Mouse (Mus musculus) heart, embryonic 10.5 days (tissue): ENCODE results near the gene Rpl38. TPM values are rescaled to one million over a fixed set of nuclear protein-coding genes. Genes with fewer than 3 reads are reported as not detected.

Experiments
- DNase-seq: peaks from one replicate; pipeline ENCODE4 v3.0.0-alpha.2; 2017; ENCODE audit warnings: low spot score
- H3K27ac ChIP-seq: fragments of 300-500 bp; sonication (generic); 2 replicates; pipeline ENCODE4 v1.5.1; 2016; ENCODE audit warnings: mild to moderate bottlenecking
- H3K27me3 ChIP-seq: fragments of 300-500 bp; sonication (generic); 2 replicates; pipeline ENCODE4 v1.6.1; 2016; ENCODE audit warnings: mild to moderate bottlenecking; ENCODE audit not compliant: poor library complexity, insufficient read depth, severe bottlenecking
- H3K36me3 ChIP-seq: fragments of 300-500 bp; sonication (generic); 2 replicates; pipeline ENCODE4 v1.6.1; 2016; ENCODE audit warnings: mild to moderate bottlenecking, moderate library complexity
- H3K4me1 ChIP-seq: fragments of 300-500 bp; sonication (generic); 2 replicates; pipeline ENCODE4 v1.6.1; 2016; ENCODE audit warnings: mild to moderate bottlenecking
- H3K4me3 ChIP-seq: fragments of 300-500 bp; sonication (generic); 2 replicates; pipeline ENCODE4 v1.5.1; 2016; ENCODE audit warnings: mild to moderate bottlenecking, moderate library complexity
- H3K9me3 ChIP-seq: fragments of 300-500 bp; sonication (generic); 2 replicates; pipeline ENCODE4 v1.6.1; 2016; ENCODE audit warnings: mild to moderate bottlenecking, moderate library complexity
- WGBS: fragments of 180-500 bp; shearing (Covaris S2); methylation state at CpG from one replicate; pipeline ENCODE4 v1.1.7; 2016; 5-methylcytosine and 5-hydroxymethylcytosine counted together
- polyA plus RNA-seq: library from polyadenylated mRNA; unstranded; fragments of >200 nt; fragmentation: Nextera tagmentation; extraction: Ambion mirVana; gene quantifications from 2 replicates; pipeline ENCODE4 v1.2.1, GENCODE M21; 2016

Rpl38 gene
- polyA plus RNA-seq: 789 and 902 TPM in 2 replicates

DNA sequence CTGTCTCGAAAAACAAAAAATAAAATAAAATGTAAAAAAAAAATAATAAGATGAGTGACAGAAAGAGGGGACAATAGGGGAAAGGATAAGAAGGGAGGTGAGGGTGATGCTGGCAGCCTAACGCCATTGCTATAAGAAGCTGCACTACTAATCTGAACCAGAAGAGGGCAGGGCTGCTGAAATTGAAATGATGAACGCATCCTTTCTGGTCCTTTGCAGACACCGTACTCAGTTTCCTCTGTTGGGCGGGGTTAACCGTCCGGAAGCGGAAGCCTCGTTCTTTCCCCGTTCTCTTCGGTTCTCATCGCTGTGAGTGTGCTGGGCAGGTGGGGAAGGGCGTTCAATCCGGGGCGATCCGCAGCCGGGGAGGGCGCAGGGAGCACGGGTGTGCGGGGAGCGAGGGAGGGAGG, at the start of gene Rpl38:
Gene Rpl38 (plus strand): TSS at position 224 of the 410 bp plus-strand sequence.
- WGBS: under 1% methylated on average over 20 of the region's 21 CpGs
- Histone ChIP-seq H3K4me3 (peak within 1 kb of the TSS; percentile 95), H3K27me3 (peaks cover 23% of the 10 kb centered on the region), H3K36me3 (peaks cover 33% of the 10 kb centered on the region), H3K4me1 (peaks cover 17% of the 10 kb centered on the region), H3K9me3 (no peaks in the 10 kb centered on the region), H3K27ac (peak within 1 kb of the TSS; percentile 95)
- DNase-seq: peak; percentile 96

DNA sequence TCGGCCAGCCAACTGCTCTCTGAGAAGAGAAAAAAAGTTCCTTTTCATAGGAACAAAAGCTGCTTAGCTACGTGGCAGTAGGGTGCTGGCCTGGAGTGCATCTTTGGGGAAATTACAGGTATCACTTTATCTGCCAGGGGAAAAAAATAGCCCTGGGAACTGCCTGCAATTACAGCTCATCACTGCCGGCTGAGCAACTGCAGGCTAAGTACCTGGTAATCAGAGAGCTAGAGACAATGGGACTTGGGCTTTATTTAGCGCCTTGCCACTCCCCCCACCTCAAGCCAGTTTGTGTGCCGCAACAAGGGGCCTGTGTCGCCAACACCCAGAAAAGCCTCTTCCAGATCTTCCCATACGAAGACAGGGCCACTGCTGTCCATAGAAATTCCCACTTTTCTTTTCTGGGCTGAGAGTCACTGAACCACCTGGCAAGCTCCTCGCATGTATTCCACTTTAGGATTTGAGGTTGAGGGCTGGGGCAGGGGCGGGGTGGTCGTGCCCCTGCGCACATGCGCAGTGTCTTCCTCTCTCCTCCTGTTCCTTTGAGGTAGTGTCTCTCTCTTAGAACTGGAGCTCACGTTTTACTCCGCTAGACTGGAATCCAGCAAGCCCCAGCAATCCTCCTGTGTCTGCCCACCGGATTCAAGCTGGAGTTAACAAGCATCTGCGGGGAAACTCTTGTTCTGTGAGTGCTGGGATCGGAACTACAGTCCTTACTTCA, 49.5 kb upstream of the Rpl38 start:
- H3K4me3 ChIP-seq: 0 out of 2 replicates have a peak overlapping the region, but pooled peaks have one; percentile 10
- H3K27ac ChIP-seq: peak overlapping the region; percentile 32; the same call in 1 of the 2 replicates
- no peaks in the 10 kb centered on the region for H3K9me3 ChIP-seq
- no peaks in the 10 kb centered on the region for H3K36me3 ChIP-seq
- peaks cover 9% of the 10 kb centered on the region; the same call in 1 of the 2 replicates for H3K4me1 ChIP-seq
- DNase-seq: no peak
- 38% methylated on average over 17 of the region's 17 CpGs for WGBS
- no peaks in the 10 kb centered on the region for H3K27me3 ChIP-seq

DNA sequence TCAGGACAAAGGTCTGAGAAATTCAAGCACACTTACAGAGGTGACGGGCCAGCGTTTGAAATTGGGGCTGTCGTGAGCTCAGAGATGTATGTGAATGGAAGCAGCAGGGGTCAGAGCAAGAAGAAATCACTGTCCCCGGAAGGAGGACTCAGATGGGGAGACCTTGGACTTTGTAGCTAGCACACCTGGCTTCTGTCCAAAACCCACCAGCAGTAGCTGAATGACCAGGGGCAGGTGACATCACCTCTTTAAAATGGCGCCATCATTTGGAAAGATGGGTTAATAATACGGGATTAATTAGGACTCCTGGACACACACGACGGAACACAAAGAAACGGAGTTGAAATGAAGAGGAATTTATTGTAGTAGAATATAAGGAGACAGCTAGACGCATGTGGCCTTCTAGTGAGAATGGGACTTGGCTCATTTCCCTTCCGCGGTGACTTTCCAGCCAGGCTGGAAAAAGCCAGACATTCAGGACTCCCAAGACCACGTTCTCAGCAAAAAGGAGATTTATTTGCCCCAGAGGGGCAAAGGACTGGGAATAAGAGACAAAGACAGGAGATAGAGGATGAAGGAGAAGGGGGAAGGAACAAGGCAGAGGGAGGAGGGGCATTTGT, 42.1 kb upstream of the Rpl38 start:
- H3K4me1 ChIP-seq: no peaks in the 10 kb centered on the region; the same call in 1 of the 2 replicates
- H3K27ac ChIP-seq: no peak overlapping the region
- H3K9me3 ChIP-seq: 0 out of 2 replicates have a peak, but pooled peaks cover 4% of the 10 kb centered on the region
- H3K36me3 ChIP-seq: no peaks in the 10 kb centered on the region
- H3K4me3 ChIP-seq: no peak overlapping the region
- WGBS: 87% methylated on average over 13 of the region's 13 CpGs
- no peak for DNase-seq
- no peaks in the 10 kb centered on the region for H3K27me3 ChIP-seq

DNA sequence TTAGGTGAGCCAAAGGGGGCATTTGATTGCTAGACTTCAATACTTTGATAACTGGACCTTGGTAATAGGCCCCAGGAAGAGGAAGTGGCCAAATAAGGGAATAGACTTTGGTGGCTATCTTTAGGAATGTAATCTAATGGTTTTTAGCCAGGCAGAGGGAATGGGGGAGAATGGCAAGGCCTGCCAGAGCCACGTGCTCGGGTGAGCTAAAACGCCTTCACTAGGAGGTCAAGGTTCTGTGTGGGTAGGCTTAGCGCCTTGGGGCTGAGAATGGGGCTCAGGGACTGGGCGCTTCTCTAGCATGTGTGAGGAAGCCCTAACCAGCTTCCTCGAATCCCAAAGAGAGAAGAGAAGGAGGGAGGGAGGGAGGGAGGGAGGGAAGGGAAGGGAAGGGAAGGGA, 41.3 kb upstream of the Rpl38 start:
- Histone ChIP-seq H3K4me1 (no peaks in the 10 kb centered on the region; the same call in 1 of the 2 replicates), H3K27ac (no peak overlapping the region), H3K9me3 (0 out of 2 replicates have a peak, but pooled peaks cover 4% of the 10 kb centered on the region), H3K4me3 (no peak overlapping the region), H3K36me3 (no peaks in the 10 kb centered on the region), H3K27me3 (no peaks in the 10 kb centered on the region)
- WGBS: 69% methylated on average over 5 of the region's 6 CpGs
- no peak for DNase-seq

DNA sequence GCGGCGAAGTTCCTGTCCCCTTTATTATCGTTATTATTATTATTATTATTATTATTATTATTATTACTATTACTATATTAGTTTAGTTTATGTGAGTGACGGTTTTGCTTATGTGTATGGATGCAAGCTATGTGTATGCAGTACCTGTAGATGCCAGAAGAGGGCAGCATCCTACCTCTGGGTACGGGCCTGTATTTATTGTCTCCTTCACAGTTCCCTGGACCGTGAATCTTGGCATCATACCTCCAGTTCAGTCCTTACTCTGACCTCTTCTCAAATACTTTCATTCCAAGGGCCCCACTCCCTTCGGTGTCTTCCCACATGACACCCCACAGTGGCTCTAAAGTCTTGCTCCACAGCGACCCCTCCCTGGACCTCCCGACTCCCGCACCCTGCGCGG, 40.3 kb upstream of the Rpl38 start:
- Histone ChIP-seq H3K27me3 (no peaks in the 10 kb centered on the region), H3K36me3 (no peaks in the 10 kb centered on the region), H3K4me3 (no peak overlapping the region), H3K27ac (no peak overlapping the region), H3K9me3 (0 out of 2 replicates have a peak, but pooled peaks cover 4% of the 10 kb centered on the region), H3K4me1 (no peaks in the 10 kb centered on the region; the same call in 1 of the 2 replicates)
- no peak for DNase-seq
- 67% methylated on average over 12 of the region's 12 CpGs for WGBS

DNA sequence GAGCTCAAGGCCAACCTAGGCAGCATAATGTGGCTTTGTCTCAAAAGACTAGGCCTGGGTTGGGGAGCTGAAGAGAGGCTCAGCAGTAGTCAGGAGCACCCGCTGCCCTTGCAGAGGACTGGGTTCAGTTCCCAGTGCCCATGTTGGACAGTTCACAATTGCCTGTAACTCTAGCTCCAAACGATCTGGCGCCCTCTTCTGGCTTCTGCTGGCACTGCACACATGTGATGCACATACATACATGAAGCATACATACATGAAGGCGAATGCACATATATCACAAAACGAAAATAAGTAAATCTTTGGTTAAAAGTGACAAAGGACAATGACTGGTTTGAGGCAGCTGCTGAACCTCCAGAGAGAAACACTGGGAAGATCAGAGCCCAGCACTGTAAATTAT, 38.3 kb upstream of the Rpl38 start:
- Histone ChIP-seq H3K9me3 (0 out of 2 replicates have a peak, but pooled peaks cover 4% of the 10 kb centered on the region), H3K4me3 (no peak overlapping the region), H3K27ac (no peak overlapping the region), H3K27me3 (no peaks in the 10 kb centered on the region), H3K4me1 (peaks cover under 1% of the 10 kb centered on the region; the same call in 1 of the 2 replicates), H3K36me3 (no peaks in the 10 kb centered on the region)
- 76% methylated on average over 5 of the region's 5 CpGs for WGBS
- DNase-seq: no peak

DNA sequence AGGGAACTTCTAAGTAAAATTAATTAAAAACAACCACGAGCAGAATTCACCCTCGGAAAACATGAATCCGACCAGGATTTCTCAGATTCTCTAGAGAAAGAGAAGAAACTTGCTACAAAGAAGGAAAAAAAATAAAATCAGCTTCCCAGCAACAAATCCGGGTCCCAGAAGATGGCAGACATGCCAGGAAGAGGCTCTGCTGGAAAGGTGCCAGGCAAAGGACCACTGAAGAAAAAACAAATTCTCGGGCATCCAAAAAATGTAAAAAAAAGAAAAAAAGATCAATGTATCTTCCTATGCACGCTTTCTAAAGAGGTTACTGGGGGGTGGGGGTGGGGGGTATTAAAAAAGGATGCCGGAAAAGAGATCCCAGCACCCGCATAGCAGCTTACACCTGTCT, 36.1 kb upstream of the Rpl38 start:
- H3K4me3 ChIP-seq: no peak overlapping the region
- DNase-seq: no peak
- no peak overlapping the region for H3K27ac ChIP-seq
- 0 out of 2 replicates have a peak, but pooled peaks cover 4% of the 10 kb centered on the region for H3K9me3 ChIP-seq
- peaks cover 5% of the 10 kb centered on the region for H3K27me3 ChIP-seq
- H3K4me1 ChIP-seq: peaks cover 20% of the 10 kb centered on the region
- no peaks in the 10 kb centered on the region for H3K36me3 ChIP-seq
- WGBS: 78% methylated on average over 8 of the region's 8 CpGs

DNA sequence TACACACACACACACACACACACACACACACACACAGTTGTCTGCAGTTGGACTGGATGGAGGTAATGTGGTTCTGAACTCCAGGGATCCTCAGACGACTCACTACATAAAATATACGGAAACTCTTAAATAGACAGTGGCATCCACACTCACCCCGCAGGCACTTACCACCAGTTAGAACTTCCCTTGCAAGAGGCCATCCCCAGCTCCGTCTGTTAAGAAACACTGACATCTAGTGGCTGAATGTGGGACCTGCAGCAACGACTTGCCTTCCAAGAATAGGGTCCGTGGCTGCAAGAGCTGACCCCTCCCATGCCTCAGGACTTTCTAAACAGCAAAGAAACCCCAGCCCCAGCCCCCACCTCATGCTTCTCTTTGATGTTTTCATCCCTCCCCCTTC, 32.0 kb upstream of the Rpl38 start:
- H3K27me3 ChIP-seq: peaks cover 40% of the 10 kb centered on the region
- H3K4me3 ChIP-seq: peak overlapping the region; percentile 32
- WGBS: 0% methylated on average over 6 of the region's 6 CpGs
- no peaks in the 10 kb centered on the region for H3K36me3 ChIP-seq
- no peaks in the 10 kb centered on the region for H3K9me3 ChIP-seq
- H3K4me1 ChIP-seq: peaks cover 32% of the 10 kb centered on the region
- peak overlapping the region; percentile 42; the same call in 1 of the 2 replicates for H3K27ac ChIP-seq
- DNase-seq: peak; percentile 92

DNA sequence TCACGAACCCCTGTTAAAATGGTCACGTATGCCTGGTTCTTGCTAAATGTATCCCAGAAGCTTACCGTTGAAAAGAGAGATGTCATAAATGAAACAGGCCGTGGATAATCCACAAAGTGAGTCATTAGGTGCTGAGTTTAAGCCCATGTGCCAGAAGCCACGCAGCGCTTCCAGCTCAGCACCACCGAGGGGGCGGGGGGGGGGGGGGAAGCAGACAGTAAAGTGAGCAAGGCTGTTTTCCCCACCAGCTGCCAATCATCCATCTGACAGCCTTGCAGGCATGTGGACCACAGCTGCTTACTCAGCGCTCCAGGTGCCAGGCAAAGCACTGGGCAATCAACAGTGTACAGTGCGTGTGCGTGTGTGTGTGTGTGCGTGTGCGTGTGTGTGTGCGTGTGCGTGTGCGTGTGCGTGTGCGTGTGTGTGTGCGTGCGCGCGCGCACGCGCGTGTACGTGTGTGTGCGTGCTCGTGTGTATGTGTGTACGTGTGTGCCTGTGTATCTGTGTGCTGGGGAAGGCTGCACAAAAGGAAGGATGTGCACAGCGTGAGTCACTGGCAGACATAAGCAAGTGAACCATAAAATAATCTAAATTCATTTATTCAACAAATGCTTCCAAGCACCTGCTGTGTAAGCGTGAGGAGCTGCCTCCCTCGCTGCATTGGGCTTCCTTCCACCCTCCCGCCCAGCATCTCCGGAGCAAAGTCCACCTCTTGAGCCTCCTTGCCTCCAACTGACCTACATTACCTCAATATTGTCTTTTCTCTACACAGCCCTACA, 31.4 kb upstream of the Rpl38 start:
- Histone ChIP-seq H3K9me3 (no peaks in the 10 kb centered on the region), H3K36me3 (no peaks in the 10 kb centered on the region), H3K27me3 (peaks cover 46% of the 10 kb centered on the region), H3K4me3 (peak overlapping the region; percentile 32), H3K27ac (no peak overlapping the region), H3K4me1 (peaks cover 32% of the 10 kb centered on the region)
- DNase-seq: no peak
- WGBS: 53% methylated on average over 35 of the region's 35 CpGs

DNA sequence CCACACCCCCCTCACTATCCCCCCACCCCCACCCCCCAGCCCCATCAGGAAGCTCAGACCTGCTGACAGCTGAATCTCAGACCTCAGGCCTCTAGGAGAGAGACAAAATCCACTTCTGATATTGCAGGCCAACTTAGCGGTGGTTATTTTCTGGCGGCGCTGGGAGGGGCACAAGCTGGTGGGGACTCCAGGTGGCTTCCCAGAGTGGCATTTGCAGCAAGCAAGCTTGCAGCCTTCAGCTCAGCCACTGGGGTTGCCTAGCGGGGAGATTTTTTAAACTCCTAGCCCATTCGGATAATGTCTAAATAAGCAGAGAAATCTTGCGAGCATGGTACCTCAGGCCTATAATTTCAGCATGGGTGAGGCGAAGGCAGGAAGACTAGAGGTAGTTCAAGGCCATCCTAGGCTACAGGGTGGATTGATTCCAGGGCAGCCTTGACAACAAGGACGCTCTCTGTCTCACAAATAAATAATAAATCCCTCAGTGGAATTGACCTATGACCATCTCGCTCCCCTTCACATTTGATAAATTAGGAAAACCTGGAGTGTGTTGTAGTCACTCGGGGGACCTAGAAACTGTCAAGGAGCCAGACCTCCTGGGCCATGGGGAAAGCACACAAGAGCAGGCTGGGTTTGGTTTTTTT, 29.6 kb upstream of the Rpl38 start:
- Histone ChIP-seq H3K27me3 (peaks cover 46% of the 10 kb centered on the region), H3K4me1 (peaks cover 36% of the 10 kb centered on the region), H3K4me3 (no peak overlapping the region), H3K36me3 (no peaks in the 10 kb centered on the region), H3K9me3 (no peaks in the 10 kb centered on the region), H3K27ac (no peak overlapping the region)
- WGBS: 59% methylated on average over 10 of the region's 10 CpGs
- no peak for DNase-seq

DNA sequence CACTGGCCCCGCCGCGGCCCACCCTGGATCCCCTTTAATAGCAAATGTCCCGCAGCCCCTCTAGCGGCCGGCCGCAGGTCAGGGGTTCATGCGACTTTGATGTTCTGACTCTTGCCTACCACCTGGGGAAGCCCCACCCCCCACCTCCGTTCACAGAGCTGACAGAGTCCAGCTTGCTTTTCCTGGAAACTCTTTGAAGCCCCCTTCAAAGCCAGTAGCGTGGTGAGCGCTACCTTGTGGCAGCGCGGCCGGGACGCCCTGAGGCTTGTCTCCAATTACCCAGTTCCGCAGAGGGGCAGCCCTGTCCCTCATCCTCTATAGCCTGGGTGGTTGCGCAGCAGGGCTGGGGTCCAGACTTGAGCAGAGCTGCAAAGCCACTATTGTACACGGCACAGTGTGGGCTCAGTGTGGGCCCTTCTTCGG, 28.6 kb upstream of the Rpl38 start:
- Histone ChIP-seq H3K4me3 (peak overlapping the region; percentile 42), H3K9me3 (no peaks in the 10 kb centered on the region), H3K4me1 (peaks cover 36% of the 10 kb centered on the region), H3K27me3 (peaks cover 46% of the 10 kb centered on the region), H3K27ac (no peak overlapping the region), H3K36me3 (no peaks in the 10 kb centered on the region)
- no peak for DNase-seq
- WGBS: 4% methylated on average over 19 of the region's 19 CpGs

DNA sequence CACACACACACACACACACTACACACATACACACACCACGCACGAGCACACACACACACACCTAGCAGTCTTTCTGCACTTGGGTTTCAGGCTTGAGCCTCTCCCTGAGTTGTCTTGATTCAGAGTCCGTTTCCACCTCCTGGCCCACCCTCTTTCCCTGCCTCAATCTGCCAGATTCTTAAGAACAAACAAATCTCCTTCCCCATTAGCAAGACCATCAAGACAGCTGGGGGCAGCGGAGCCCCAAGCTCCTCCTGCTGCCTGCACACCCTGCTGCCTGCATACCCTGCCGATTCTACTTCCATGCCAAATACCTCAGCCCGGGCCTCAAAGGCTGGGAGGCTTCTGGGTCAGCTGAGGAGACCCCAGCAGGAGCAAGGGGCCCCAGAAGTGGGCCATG, 27.7 kb upstream of the Rpl38 start:
- H3K9me3 ChIP-seq: no peaks in the 10 kb centered on the region
- DNase-seq: no peak
- H3K27me3 ChIP-seq: peaks cover 46% of the 10 kb centered on the region
- WGBS: 37% methylated on average over 6 of the region's 6 CpGs
- H3K36me3 ChIP-seq: no peaks in the 10 kb centered on the region
- peaks cover 29% of the 10 kb centered on the region for H3K4me1 ChIP-seq
- H3K4me3 ChIP-seq: no peak overlapping the region
- H3K27ac ChIP-seq: no peak overlapping the region
